Mouse (Mus musculus): ENCODE data around the gene Gm8906. TPM values are rescaled to one million over a fixed set of nuclear protein-coding genes. Genes with fewer than 3 reads are reported as not detected.
"Not testable (repeated sequence)": the region's sequence is repeated elsewhere in the genome, so short reads cannot be mapped to it uniquely, and the experiment has no call there.

Gene Gm8906
- not detected for polyA plus RNA-seq (2021)

- CTCF ChIA-PET; H3K27me3 ChIP-seq; ATAC-seq; POLR2A ChIA-PET; in situ Hi-C loops (cut with MboI; ENCODE audit: low pct_unique_long_range_greater_than_20kb); DNase-seq (ENCODE audit: low read depth, low spot score): not testable (repeated sequence)
These were observed at the start of gene Gm8906 for GRCm38 (mm10) chr5:11502385-11502784. Gene Gm8906, plus strand, starts transcription at chr5:11502685.

Other genes starting within 250 kb of the Gm8906 start
- gene Gm8890, start 246.7 kb upstream of the Gm8906 start, polyA plus RNA-seq (2021), result not detected
- not detected for gene Speer1, start 161.2 kb upstream of the Gm8906 start, polyA plus RNA-seq (2021)
- gene Gm8897, start 86.3 kb upstream of the Gm8906 start, polyA plus RNA-seq (2021), result not detected
- not detected for gene Gm6460, start 92.2 kb downstream of the Gm8906 start, polyA plus RNA-seq (2021)
- gene Gm8922, start 179.3 kb downstream of the Gm8906 start, polyA plus RNA-seq (2021), result not detected

All from Patski (cell line).